Mouse (Mus musculus) c-Kit-negative CD71-positive TER-119-positive erythroid progenitor cells, embryonic 14.5 days (primary cell): ENCODE measurements at regions not wholly inside any gene's neighbourhood (a gene's known extent, or its start where the extent isn't known, plus 50 kb on each side); places are given as distances from the start of the nearest gene placed in this dataset.

Experiments
- DNase-seq: peaks from one replicate; pipeline ENCODE4 v3.0.0-alpha.2; 2013; ENCODE audit warnings: low read depth, low spot score

DNA sequence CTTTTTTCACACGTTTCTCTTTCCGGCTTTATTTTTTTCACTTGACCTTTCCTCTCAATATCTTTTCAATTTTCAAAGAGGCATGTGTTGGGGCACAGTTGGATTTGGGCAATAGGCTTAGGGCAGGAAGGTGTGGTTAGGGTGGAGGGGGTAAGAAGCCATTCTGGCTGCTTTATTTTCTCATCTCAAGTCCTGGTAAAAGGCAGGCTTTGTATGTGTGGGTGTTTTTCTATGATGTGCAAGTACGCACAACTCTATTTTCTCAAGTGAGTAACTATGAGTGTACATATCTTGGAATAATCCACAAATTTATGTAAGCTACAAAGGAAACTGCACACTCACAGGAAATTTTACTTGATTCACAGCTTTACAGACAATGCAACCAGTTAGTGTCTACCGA is 121.5 kb upstream of the Ifne start:
- DNase-seq = no peak

DNA sequence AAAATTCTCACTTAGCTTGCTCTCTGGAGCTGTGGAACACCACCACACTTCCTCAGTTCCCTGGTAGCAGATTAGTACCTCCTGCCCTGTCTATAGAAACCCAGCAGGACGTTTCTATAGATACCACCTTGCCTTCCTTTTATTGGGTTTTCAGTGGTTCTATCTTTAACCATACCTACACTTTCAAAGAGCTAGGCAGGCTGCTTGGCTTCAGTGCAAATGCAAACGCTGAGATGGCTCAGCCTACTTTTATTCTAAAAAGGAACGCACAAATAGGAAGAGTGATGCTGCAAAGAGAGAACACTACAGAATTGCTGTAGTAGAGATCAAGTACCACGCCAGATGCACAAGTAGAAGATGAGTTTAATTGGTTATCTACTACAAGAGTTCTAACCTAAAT is 120.9 kb upstream of the Ifne start:
- no peak for DNase-seq

- DNase-seq = no peak
Observed at GRCm38 (mm10) chr4:89000200-89000599, 120.2 kb upstream of the Ifne start.

DNA sequence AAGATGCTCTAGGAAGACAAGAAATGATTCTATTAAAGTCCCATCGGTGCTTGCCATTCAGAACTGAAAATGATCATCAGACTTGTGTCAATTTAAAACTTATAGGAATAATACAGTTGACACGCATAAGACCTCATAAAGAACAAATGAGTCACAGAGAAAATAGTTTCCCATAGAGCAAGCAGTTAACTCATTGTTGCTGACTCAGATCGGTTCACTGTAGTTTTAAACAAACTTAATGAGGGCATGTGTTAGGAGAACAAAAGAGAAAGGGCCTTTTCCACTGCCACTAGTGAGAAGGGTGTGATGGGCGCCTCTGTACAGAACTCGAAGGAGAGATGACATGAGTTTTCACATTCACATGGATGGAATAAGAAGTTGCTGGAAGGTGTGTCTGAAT is 118.3 kb upstream of the Ifne start:
- DNase-seq = no peak

DNA sequence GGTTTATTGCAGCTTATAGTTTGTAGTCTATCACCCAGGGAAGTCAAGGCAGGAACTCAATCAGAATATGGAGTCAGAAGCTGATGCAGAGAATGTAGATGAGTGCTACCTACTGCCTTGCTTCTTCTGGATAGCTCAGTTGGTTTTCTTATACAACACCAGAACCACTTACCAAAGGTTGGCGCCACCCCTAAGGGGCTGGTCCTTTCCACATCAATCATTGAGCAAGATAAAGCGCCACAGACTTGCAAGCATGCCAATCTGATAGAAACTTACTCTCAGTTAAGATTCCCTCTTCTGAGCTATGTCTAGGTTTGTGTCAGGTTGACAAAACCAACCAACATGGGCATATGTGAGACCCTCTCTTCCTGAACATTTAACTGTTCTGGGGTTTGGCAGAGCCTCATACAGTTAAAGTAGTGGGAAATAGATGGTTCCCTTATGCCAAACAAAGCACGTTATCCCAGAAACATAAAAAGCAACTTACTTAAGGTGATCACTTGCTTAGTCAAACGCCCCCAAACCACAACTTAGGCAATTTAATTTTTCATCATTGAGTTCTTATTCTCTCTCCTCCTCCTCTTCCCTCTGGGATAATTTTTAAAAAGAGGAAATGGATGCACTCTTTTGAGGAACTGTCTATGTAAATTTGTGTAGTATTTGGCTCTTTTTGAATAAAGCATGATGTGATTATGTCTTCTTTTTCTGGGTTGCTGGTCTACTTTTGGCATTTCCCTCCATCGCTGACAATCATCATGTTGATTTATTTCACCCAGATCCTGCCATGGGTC is 115.3 kb upstream of the Ifne start:
- DNase-seq = no peak

- no peak for DNase-seq
Observed at GRCm38 (mm10) chr4:88994486-88994885, 114.5 kb upstream of the Ifne start.

GRCm38 (mm10) chr4:88992498-88992897 is 112.5 kb upstream of the Ifne start:
- DNase-seq = no peak

DNA sequence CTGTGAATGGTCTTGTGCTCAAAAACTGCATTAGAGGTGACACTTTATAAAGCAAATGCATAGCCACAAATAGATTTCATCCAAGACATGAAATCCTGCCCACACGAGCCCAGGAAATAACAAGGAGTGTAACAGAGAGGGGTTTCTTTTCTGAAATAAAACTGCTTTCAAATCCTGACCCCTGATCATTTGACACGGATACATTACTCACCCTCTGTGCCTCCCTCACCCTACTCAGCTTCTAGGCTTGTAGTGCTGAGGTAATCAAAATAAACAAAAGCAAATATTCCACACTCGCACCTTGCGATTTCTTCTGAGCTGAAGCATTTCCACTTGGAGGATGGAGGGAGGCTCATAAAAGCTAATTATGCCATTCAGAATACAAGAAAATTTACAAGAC is 108.4 kb upstream of the Ifne start:
- no peak for DNase-seq

DNA sequence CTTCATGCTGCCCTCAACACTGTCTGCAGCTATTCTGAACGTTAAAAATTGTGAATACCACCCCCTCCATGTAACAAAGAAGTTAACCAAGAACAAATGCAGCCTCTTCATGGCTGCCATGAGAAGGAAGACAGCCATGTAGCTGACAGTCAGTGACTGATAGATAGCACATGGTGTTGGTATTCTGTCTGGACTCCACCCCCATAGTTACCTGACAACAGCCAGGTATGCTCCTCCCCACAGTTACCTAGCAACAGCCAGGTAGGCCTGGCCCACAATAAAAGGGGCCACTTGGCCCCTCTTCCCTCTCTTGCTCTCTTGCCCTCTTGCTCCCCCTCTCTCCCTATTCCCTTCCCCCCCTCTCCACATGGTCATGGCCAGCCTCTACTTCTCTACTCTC is 107.1 kb upstream of the Ifne start:
- no peak for DNase-seq

DNA sequence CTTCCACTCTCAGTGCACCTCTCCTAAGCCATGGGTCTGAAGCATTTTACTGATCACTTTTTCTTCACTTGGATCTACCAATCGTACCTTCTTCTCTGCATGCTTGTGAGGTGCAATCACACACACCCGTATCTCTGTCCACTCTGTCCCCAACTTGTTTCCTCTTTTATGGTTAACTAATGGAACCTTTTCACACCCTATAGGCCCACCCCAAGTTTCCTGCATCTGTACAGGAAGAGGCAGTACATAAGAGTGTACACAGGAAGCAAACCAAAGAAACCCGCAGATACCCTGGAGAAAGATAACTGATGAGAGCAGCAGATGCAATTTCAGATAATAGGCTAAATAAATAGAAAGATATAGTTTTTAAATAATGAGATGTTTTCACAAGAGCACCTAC is 102.5 kb upstream of the Ifne start:
- DNase-seq = no peak

- no peak for DNase-seq
Observed at GRCm38 (mm10) chr4:88977099-88977888, 97.3 kb upstream of the Ifne start.

DNA sequence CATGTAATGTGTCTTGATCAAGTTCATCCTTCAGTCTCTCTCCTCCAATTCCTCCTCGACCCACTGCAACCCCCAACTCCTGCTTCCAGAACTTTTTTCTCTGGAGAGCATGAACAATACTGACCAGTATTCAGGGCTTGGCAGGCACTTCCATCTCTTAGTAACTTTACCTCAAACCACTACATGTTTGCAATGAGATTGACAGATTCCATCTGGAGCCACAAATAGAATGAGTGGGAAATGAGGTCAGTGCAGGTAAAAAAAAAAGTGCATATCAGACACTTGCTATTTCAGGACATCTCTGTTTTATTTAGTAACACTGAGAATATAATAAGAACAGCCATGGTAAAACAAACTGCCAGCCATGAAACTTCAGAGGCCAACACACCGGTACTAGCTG is 94.5 kb upstream of the Ifne start:
- DNase-seq = no peak

DNA sequence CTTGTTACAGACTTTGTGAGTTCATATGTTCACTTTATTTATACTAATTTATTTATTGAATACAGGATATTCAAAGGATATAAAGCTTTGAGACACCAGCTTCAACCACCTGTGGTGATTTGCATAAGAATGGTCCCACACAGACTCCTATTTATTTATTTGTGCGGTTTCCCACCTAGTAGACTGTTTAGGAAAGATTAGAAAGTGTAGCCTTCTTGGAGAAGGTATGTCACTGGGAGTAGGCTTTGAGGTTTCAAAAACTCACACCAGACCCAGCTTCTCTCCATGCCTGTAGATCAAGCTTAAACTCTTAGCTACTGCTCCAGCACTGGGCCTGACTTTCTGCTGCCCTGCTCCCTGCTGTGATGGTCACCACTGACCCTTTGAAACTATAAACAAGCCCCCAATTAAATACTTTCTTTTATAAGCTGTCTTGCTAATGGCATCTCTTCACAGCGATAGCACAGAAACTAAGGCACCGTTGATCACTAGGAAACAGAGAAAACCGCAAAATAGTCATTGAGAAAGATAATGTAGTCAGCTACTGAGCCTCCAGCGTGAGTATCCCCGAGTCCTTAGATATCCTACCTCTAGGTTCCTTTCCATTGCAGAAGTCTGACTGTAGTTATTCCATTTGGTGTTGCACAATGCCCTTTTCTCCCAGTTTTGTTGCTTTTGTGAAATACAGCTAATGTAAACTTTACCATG is 89.3 kb upstream of the Ifne start:
- DNase-seq = no peak

DNA sequence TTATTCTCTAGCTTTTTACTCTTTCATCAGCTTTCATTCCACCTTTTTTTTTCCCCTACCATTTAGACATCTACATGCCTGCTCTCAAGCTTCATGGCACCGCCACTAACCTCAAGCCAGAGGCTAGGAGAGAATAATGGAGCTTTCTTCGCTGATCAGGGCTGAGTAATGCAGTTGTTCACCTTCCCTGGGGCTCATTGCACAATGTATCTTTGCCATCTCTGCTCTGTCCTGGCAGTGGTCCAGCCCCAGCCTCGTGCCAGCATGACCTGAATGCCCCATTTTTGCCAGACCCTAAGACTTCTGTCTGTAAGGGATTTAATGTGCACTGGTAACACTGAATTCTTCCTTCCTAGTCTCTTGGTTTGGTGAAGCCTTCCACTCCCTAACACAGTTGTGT is 79.6 kb upstream of the Ifne start:
- no peak for DNase-seq

DNA sequence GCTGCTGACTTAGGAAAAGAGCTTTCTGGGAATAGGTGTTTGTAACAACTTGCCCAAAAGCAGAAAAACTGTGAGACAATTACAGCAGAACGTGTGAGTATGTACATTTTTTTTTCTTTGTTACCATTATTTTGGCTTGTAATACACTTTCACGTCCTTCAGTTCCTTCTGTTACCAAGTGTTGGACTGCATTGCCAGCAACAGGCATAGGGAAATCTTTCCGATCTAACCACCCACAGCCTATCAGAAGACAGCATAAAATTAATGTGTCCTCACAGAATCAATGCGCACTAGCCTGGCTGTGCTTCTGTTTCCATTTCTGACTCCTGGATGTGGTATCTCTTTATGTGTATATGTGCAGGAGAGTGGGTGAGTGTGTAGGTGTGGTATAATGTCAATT is 76.6 kb upstream of the Ifne start:
- no peak for DNase-seq

GRCm38 (mm10) chr4:88956151-88956550 is 76.2 kb upstream of the Ifne start:
- DNase-seq = no peak

GRCm38 (mm10) chr4:88955571-88955970 is 75.6 kb upstream of the Ifne start:
- no peak for DNase-seq

DNA sequence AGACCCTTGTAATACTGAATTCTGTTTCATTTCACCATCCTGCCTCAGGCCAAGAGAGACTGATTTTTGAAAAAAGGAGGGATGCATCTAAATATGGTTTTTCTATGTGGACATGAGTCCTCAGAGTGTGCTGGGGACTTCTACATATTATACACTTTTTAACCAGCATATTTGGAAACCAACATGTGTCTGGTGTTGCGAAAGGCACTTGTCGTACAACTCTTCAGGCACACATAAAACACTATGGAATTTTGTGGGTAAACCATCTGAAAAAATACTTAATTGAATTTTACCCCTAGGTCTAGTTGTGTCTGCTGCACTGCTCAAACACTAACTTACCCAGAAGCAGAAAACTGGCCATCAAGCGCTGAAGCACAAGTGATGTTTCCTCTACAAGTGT is 74.0 kb upstream of the Ifne start:
- DNase-seq = no peak

- no peak for DNase-seq
Observed at GRCm38 (mm10) chr4:88951034-88951336, 71.0 kb upstream of the Ifne start.

GRCm38 (mm10) chr4:88950181-88951033 is 70.4 kb upstream of the Ifne start:
- DNase-seq = no peak

DNA sequence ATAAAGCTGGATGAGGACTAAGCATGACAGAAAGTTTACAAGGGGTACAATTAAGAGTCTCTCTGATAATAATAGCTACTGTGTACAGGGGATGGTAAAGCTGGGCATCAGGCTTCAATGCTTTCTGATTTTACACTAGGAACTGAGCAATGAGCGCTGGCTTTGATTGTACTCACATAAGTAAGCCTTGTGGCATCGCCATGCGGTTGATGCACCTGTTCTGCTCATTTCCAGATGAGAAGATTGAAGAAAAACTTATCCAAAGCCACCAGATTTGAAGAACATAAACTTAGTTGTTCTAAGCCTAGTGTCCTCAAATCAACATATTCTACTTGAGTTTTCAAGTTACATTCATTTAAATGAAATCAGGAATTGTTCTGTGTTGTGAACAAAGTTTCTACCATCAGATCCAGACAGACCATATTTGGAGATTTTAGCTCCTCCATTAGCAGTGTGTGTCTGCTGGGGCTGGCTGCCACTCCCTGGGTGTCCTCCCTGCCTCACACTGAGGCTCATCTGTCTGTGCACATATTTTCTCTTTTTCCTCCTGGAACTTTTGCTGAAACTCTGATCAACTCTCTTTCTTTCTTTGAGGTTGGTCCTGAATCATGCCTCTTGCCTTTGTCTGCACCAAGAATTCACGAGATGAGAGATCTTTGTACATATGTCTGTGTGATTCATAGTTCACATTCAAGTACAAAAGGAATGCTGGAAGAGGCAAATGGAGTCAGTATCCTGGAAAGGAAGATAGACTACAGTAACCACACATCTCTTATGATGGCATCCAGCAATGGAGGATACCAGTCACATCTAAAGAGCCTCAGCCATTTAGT is 68.2 kb upstream of the Ifne start:
- no peak for DNase-seq
